11 mouse cellular contexts compared by ENCODE assay signal in genomic region chr6:111866101-111866598, GRCm38 (mm10).
DNase-seq lines count a peak whose midpoint lies in the region; ATAC-seq lines count a peak whose summit lies in the region.
"Had no signal": no experiment of that assay in that cellular context is flagged by ENCODE, and none has a peak within 500 bp of the region (broad histone marks: within the 10 kb centered on the region; RNA-seq: fewer than 3 reads in every experiment).

No protein-coding gene starts in this region.

- H3K9ac ChIP-seq in midbrain, embryonic 13.5 days (replicated peaks) = no peak overlapping the region
- no peak overlapping the region for H3K9ac ChIP-seq in midbrain, embryonic 16.5 days (ENCODE audit: low read depth, low read length)
- H3K9ac ChIP-seq: heart, embryonic 12.5 days had no signal

- no peak overlapping the region for H3K4me3 ChIP-seq in midbrain, embryonic 13.5 days (replicated peaks)
- H3K4me3 ChIP-seq in midbrain, embryonic 16.5 days (ENCODE audit: low read depth, low read length) = no peak overlapping the region
- H3K4me3 ChIP-seq in heart, embryonic 10.5 days = no peak overlapping the region
- H3K4me3 ChIP-seq: heart, embryonic 12.5 days had no signal

- no peaks in the 10 kb centered on the region for H3K27me3 ChIP-seq in midbrain, embryonic 13.5 days
- H3K27me3 ChIP-seq in midbrain, embryonic 16.5 days (ENCODE audit: control insufficient read depth, insufficient read depth, low read depth, low read length) = no peaks in the 10 kb centered on the region
- H3K27me3 ChIP-seq in heart, embryonic 10.5 days (ENCODE audit: insufficient read depth, poor library complexity, severe bottlenecking) = no peaks in the 10 kb centered on the region
- H3K27me3 ChIP-seq: CH12.LX; heart, embryonic 12.5 days had no signal

- 0 out of 2 replicates have a peak, but pooled peaks have one; percentile 17 for ATAC-seq in midbrain, embryonic 13.5 days
- ATAC-seq in midbrain, embryonic 16.5 days = no peak

- no peaks in the 10 kb centered on the region for H3K36me3 ChIP-seq in midbrain, embryonic 13.5 days
- H3K36me3 ChIP-seq in midbrain, embryonic 16.5 days (ENCODE audit: control insufficient read depth, insufficient read depth, low read length) = no peaks in the 10 kb centered on the region
- no peaks in the 10 kb centered on the region for H3K36me3 ChIP-seq in heart, embryonic 10.5 days
- H3K36me3 ChIP-seq: heart, embryonic 12.5 days had no signal

- H3K4me2 ChIP-seq in midbrain, embryonic 13.5 days (replicated peaks) = no peak overlapping the region
- no peak overlapping the region for H3K4me2 ChIP-seq in midbrain, embryonic 16.5 days (ENCODE audit: low read length)
- H3K4me2 ChIP-seq: heart, embryonic 12.5 days had no signal

- no peaks in the 10 kb centered on the region for H3K4me1 ChIP-seq in midbrain, embryonic 13.5 days (replicated peaks)
- no peaks in the 10 kb centered on the region for H3K4me1 ChIP-seq in midbrain, embryonic 16.5 days (ENCODE audit: control insufficient read depth, insufficient read depth, low read length)
- H3K4me1 ChIP-seq in heart, embryonic 10.5 days = no peaks in the 10 kb centered on the region
- H3K4me1 ChIP-seq: heart, embryonic 12.5 days had no signal

- 71% methylated on average over 3 of the region's 3 CpGs for WGBS in midbrain, embryonic 13.5 days
- WGBS in midbrain, embryonic 16.5 days = 72% methylated on average over 3 of the region's 3 CpGs
- 58% methylated on average over 3 of the region's 3 CpGs for WGBS in heart, embryonic 10.5 days

- no peak overlapping the region for H3K27ac ChIP-seq in midbrain, embryonic 13.5 days
- no peak overlapping the region for H3K27ac ChIP-seq in midbrain, embryonic 16.5 days (ENCODE audit: low read length)
- H3K27ac ChIP-seq in heart, embryonic 10.5 days = no peak overlapping the region

- DNase-seq in cerebellum, adult 9-10 months = peak; percentile 93
- peak; percentile 62 for DNase-seq in layer of hippocampus, adult 11-12 months (ENCODE audit: low spot score)
- peak; percentile 94 for DNase-seq in retina, postnatal 1 day
- DNase-seq in adrenal gland, adult 2 months = no peak
- no peak for DNase-seq in heart, embryonic 10.5 days (ENCODE audit: low spot score)
- no peak for DNase-seq in spleen, adult 18-20 months
- DNase-seq: kidney, adult 9 months had no signal

- H3K9me3 ChIP-seq in midbrain, embryonic 13.5 days = no peaks in the 10 kb centered on the region
- no peaks in the 10 kb centered on the region for H3K9me3 ChIP-seq in midbrain, embryonic 16.5 days (replicated peaks; ENCODE audit: control insufficient read depth, low read length, poor library complexity, severe bottlenecking)
- H3K9me3 ChIP-seq in heart, embryonic 10.5 days = no peaks in the 10 kb centered on the region
- H3K9me3 ChIP-seq: heart, embryonic 12.5 days had no signal

Comparison
In these comparisons a context has a peak if more than half of its experiments do, and no peak if none do; other contexts are left out.
1. DNase-seq: peak in cerebellum, adult 9-10 months (single experiment), layer of hippocampus, adult 11-12 months (single experiment) and retina, postnatal 1 day (single experiment); none in adrenal gland, adult 2 months (single experiment), heart, embryonic 10.5 days (single experiment) and spleen, adult 18-20 months (0 of 2).